Mouse (Mus musculus): ENCODE results near the gene Prkn.

- TF ChIP-seq CTCF (IDR thresholded peaks at IDR 0.05; ENCODE audit: low read depth, low read length): no peak
- no peak for TF ChIP-seq POLR2A (IDR thresholded peaks at IDR 0.05; ENCODE audit: extremely low read depth, insufficient read depth, low read length)
These were observed 955.8 kb downstream of the Prkn start for GRCm38 (mm10) chr17:11795979-11796378.

Measured in liver, adult 2 months (tissue).